Mouse (Mus musculus) MEL (cell line): ENCODE measurements around the gene Hoxb5.

Source experiments
- BHLHE40 ChIP-seq: IDR thresholded peaks from 2 replicates; pipeline ENCODE4 v1.6.1; 2012; ENCODE audit warnings: low read depth, mild to moderate bottlenecking, inconsistent platforms, low read length, improper control_type of control experiment, borderline replicate concordance
- CHD1 ChIP-seq: IDR thresholded peaks from 2 replicates; pipeline ENCODE4 v1.6.1; 2012; ENCODE audit warnings: low read depth, mild to moderate bottlenecking, inconsistent platforms, low read length, improper control_type of control experiment
- CTCF ChIP-seq, 3 experiments: IDR thresholded peaks in 2 of 3; conservative IDR thresholded peaks in 1 of 3; 2 replicates each; pipeline ENCODE4 v1.5.1; 2011 to 2012; ENCODE audit warnings: low read length in 3 of 3, low read depth in 2 of 3, mild to moderate bottlenecking in 2 of 3, improper control_type of control experiment in 1 of 3, inconsistent platforms in 1 of 3, mixed read lengths in 1 of 3, moderate library complexity in 1 of 3; ENCODE audit not compliant: control insufficient read depth in 1 of 3, insufficient read depth in 1 of 3, poor library complexity in 1 of 3, severe bottlenecking in 1 of 3
- E2F4 ChIP-seq: IDR thresholded peaks from 2 replicates; pipeline ENCODE4 v1.6.1; 2011; ENCODE audit warnings: low read depth, low read length, improper control_type of control experiment, borderline replicate concordance
- EP300 ChIP-seq, 2 experiments: IDR thresholded peaks; 2 replicates each; pipeline ENCODE4 v1.6.1; 2011; ENCODE audit warnings: improper control_type of control experiment in 2 of 2, low read length in 2 of 2, low read depth in 1 of 2, mild to moderate bottlenecking in 1 of 2
- GATA1 ChIP-seq: IDR thresholded peaks from 2 replicates; pipeline ENCODE4 v1.6.1; 2011; ENCODE audit warnings: low read depth, low read length, improper control_type of control experiment
- MAFK ChIP-seq: IDR thresholded peaks from 2 replicates; pipeline ENCODE4 v1.6.1; 2011; ENCODE audit warnings: low read depth, mild to moderate bottlenecking, low read length, improper control_type of control experiment, borderline replicate concordance
- MAZ ChIP-seq: IDR thresholded peaks from 2 replicates; pipeline ENCODE4 v1.6.1; 2012; ENCODE audit warnings: low read depth, mild to moderate bottlenecking, inconsistent platforms, low read length, improper control_type of control experiment
- POLR2A ChIP-seq, 2 experiments: IDR thresholded peaks; 2 replicates each; pipeline ENCODE4 v1.6.1; 2011 to 2012; ENCODE audit warnings: low read length in 2 of 2, mild to moderate bottlenecking in 2 of 2, control low read depth in 1 of 2, improper control_type of control experiment in 1 of 2, low read depth in 1 of 2, moderate library complexity in 1 of 2; ENCODE audit not compliant: control insufficient read depth in 1 of 2, insufficient read depth in 1 of 2, poor library complexity in 1 of 2
- POLR2AphosphoS2 ChIP-seq: IDR thresholded peaks from 2 replicates; pipeline ENCODE4 v1.6.1; 2011; ENCODE audit warnings: low read length, improper control_type of control experiment
- RAD21 ChIP-seq: IDR thresholded peaks from 2 replicates; pipeline ENCODE4 v1.6.1; 2011; ENCODE audit warnings: mild to moderate bottlenecking, low read depth, low read length, improper control_type of control experiment
- ZKSCAN1 ChIP-seq: IDR thresholded peaks from 2 replicates; pipeline ENCODE4 v1.6.1; 2012; ENCODE audit warnings: low read depth, mild to moderate bottlenecking, inconsistent platforms, low read length, improper control_type of control experiment, moderate library complexity
- ZNF384 ChIP-seq: IDR thresholded peaks from 2 replicates; pipeline ENCODE4 v1.6.1; 2012; ENCODE audit warnings: low read depth, mild to moderate bottlenecking, inconsistent platforms, low read length, improper control_type of control experiment

DNA sequence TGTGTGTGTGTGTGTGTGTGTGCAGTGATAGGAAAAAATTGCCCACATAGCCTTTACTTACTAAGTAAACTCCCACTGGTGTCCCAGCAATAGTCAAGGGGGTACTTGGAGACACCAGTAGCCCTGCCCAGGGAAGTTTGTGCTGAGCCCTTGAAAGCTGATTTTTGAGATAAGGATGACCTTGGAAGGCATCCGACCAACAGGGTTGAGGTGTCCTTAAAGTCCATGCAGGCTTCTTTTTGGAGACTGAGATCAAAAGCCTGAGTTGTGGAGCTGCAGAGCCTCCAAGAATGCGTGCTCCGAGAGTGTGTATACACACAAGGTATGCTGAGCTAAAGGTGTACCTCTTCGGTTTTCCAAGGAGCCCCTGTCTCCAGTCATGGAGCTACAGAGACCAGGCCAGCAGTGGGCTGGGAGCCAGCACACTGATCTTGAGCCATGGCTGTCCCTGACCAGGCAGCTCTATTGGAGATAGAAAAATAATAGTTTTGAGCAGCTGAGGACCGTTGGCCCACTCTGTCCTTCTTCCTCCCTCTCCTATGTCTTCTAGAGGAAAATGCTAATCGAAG lies 40.8 kb upstream of the Hoxb5 start:
- TF ChIP-seq POLR2AphosphoS2 (no peak), CHD1 (no peak), CTCF (IDR thresholded peaks at IDR 0.05 in 2 of 3, conservative IDR thresholded peaks at IDR 0.05 in 1 of 3; ENCODE audit: control insufficient read depth in 1 of 3, insufficient read depth in 1 of 3, low read depth in 2 of 3, low read length in 3 of 3, poor library complexity in 1 of 3, severe bottlenecking in 1 of 3) (no peak), POLR2A (IDR thresholded peaks at IDR 0.05; ENCODE audit: control insufficient read depth in 1 of 2, insufficient read depth in 1 of 2, low read depth in 1 of 2, low read length in 2 of 2, poor library complexity in 1 of 2) (no peak), EP300 (IDR thresholded peaks at IDR 0.05; ENCODE audit: low read depth in 1 of 2, low read length in 2 of 2) (no peak), MAZ (no peak), MAFK (no peak), E2F4 (no peak), GATA1 (no peak), BHLHE40 (no peak), ZNF384 (no peak), ZKSCAN1 (no peak), RAD21 (no peak)
